Mouse (Mus musculus) embryonic facial prominence, embryonic 13.5 days (tissue): ENCODE data around the gene Scp2d1. TPM values are rescaled to one million over a fixed set of nuclear protein-coding genes. Genes with fewer than 3 reads are reported as not detected.

Experiments
- ATAC-seq: fragments of 200-750 bp; cut with Nextera tagmentation; 2 replicates; pipeline ENCODE4 v1.8.0; 2017; ENCODE audit warnings: low read depth; ENCODE audit not compliant: insufficient number of reproducible peaks, insufficient read depth, low FRiP score, low TSS enrichment
- H3K27ac ChIP-seq: fragments of 300-500 bp; sonication (generic); 2 replicates; pipeline ENCODE4 v1.5.1; 2015; ENCODE audit warnings: moderate library complexity, mild to moderate bottlenecking, inconsistent platforms
- H3K27me3 ChIP-seq: fragments of 300-500 bp; sonication (generic); 2 replicates; pipeline ENCODE4 v1.6.1; 2015; ENCODE audit warnings: mild to moderate bottlenecking, inconsistent platforms
- H3K36me3 ChIP-seq: fragments of 300-500 bp; sonication (generic); 2 replicates; pipeline ENCODE4 v1.6.1; 2015; ENCODE audit warnings: mild to moderate bottlenecking, inconsistent platforms
- H3K4me1 ChIP-seq: fragments of 300-500 bp; sonication (generic); 2 replicates; pipeline ENCODE4 v1.6.1; 2015; ENCODE audit warnings: inconsistent platforms
- H3K4me2 ChIP-seq: fragments of 300-500 bp; sonication (generic); 2 replicates; pipeline ENCODE4 v1.6.1; 2015; ENCODE audit warnings: moderate library complexity, mild to moderate bottlenecking, inconsistent platforms
- H3K4me3 ChIP-seq: fragments of 300-500 bp; sonication (generic); 2 replicates; pipeline ENCODE4 v1.5.1; 2015; ENCODE audit warnings: mild to moderate bottlenecking, inconsistent platforms
- H3K9ac ChIP-seq: fragments of 300-500 bp; sonication (generic); 2 replicates; pipeline ENCODE4 v1.6.1; 2015; ENCODE audit warnings: mild to moderate bottlenecking, inconsistent platforms
- H3K9me3 ChIP-seq: fragments of 300-500 bp; sonication (generic); 2 replicates; pipeline ENCODE4 v1.6.1; 2016; ENCODE audit warnings: inconsistent platforms
- WGBS: fragments of 180-500 bp; shearing (Covaris S2); methylation state at CpG from one replicate; pipeline ENCODE4 v1.1.7; 2015; ENCODE audit warnings: mixed read lengths; 5-methylcytosine and 5-hydroxymethylcytosine counted together
- polyA plus RNA-seq: library from polyadenylated mRNA; unstranded; fragments of >200 nt; fragmentation: Nextera tagmentation; extraction: Ambion mirVana; gene quantifications from 2 replicates; pipeline ENCODE4 v1.2.1, GENCODE M21; 2015

Scp2d1 gene
- polyA plus RNA-seq, 1 experiment from 2014 or later: not detected

- Histone ChIP-seq H3K9ac (no peak overlapping the region), H3K4me1 (no peaks in the 10 kb centered on the region), H3K36me3 (no peaks in the 10 kb centered on the region), H3K4me3 (no peak overlapping the region), H3K27ac (no peak overlapping the region), H3K4me2 (no peak overlapping the region), H3K9me3 (no peaks in the 10 kb centered on the region), H3K27me3 (no peaks in the 10 kb centered on the region)
- 55% methylated on average over 15 of the region's 15 CpGs for WGBS
- ATAC-seq: 0 out of 2 replicates have a peak, but pooled peaks have one; percentile 32
These were observed 15.4 kb upstream of the Scp2d1 start for GRCm38 (mm10) chr2:144807766-144808754.

GRCm38 (mm10) chr2:144828457-144828985 lies 5.1 kb downstream of the Scp2d1 start:
- H3K4me1 ChIP-seq: no peaks in the 10 kb centered on the region
- H3K4me3 ChIP-seq: no peak overlapping the region
- no peak overlapping the region for H3K4me2 ChIP-seq
- no peak for ATAC-seq
- no peaks in the 10 kb centered on the region for H3K27me3 ChIP-seq
- H3K9ac ChIP-seq: no peak overlapping the region
- no peaks in the 10 kb centered on the region for H3K36me3 ChIP-seq
- H3K9me3 ChIP-seq: no peaks in the 10 kb centered on the region
- 67% methylated on average over 8 of the region's 8 CpGs for WGBS
- H3K27ac ChIP-seq: no peak overlapping the region

GRCm38 (mm10) chr2:144836667-144837311 lies 13.3 kb downstream of the Scp2d1 start:
- Histone ChIP-seq H3K27ac (no peak overlapping the region), H3K4me3 (no peak overlapping the region), H3K9me3 (no peaks in the 10 kb centered on the region), H3K4me2 (no peak overlapping the region), H3K9ac (no peak overlapping the region), H3K27me3 (no peaks in the 10 kb centered on the region), H3K4me1 (no peaks in the 10 kb centered on the region), H3K36me3 (no peaks in the 10 kb centered on the region)
- WGBS: 90% methylated on average over 5 of the region's 5 CpGs
- peak; percentile 20; the same call in 1 of the 2 replicates for ATAC-seq

GRCm38 (mm10) chr2:144837312-144837679 lies 13.8 kb downstream of the Scp2d1 start:
- H3K9me3 ChIP-seq: no peaks in the 10 kb centered on the region
- no peaks in the 10 kb centered on the region for H3K27me3 ChIP-seq
- H3K4me2 ChIP-seq: no peak overlapping the region
- H3K27ac ChIP-seq: no peak overlapping the region
- H3K4me1 ChIP-seq: no peaks in the 10 kb centered on the region
- H3K36me3 ChIP-seq: no peaks in the 10 kb centered on the region
- no peak overlapping the region for H3K9ac ChIP-seq
- no peak overlapping the region for H3K4me3 ChIP-seq
- 77% methylated on average over 3 of the region's 3 CpGs for WGBS
- ATAC-seq: no peak

- WGBS: 78% methylated on average over 2 of the region's 2 CpGs
- Histone ChIP-seq H3K9ac (no peak overlapping the region), H3K4me3 (no peak overlapping the region), H3K27me3 (no peaks in the 10 kb centered on the region), H3K9me3 (no peaks in the 10 kb centered on the region), H3K27ac (no peak overlapping the region), H3K36me3 (no peaks in the 10 kb centered on the region), H3K4me1 (no peaks in the 10 kb centered on the region), H3K4me2 (no peak overlapping the region)
- no peak for ATAC-seq
These were observed 45.4 kb downstream of the Scp2d1 start for GRCm38 (mm10) chr2:144868827-144869226.

Other genes starting within 250 kb of the Scp2d1 start
- 43.6 and 45.8 TPM in 2 replicates for gene Smim26, start 229.6 kb upstream of the Scp2d1 start, polyA plus RNA-seq
- 48.1 and 50.8 TPM in 2 replicates for gene Dtd1, start 223.8 kb upstream of the Scp2d1 start, polyA plus RNA-seq